Mouse (Mus musculus) left cerebral cortex, postnatal 4 days (tissue): ENCODE measurements at regions not wholly inside any gene's neighbourhood (a gene's known extent, or its start where the extent isn't known, plus 50 kb on each side); places are given as distances from the start of the nearest gene placed in this dataset.
"Not testable (repeated sequence)": the region's sequence is repeated elsewhere in the genome, so short reads cannot be mapped to it uniquely, and the experiment has no call there.

Experiments
- DNase-seq: peaks from one replicate; pipeline ENCODE4 v3.0.0-alpha.2; 2022
- intact Hi-C: fragments of 180-260 bp; cut with DNase I; formaldehyde crosslinking; loops from one replicate; pipeline ENCODE4 v1.15.1; 2025

DNA sequence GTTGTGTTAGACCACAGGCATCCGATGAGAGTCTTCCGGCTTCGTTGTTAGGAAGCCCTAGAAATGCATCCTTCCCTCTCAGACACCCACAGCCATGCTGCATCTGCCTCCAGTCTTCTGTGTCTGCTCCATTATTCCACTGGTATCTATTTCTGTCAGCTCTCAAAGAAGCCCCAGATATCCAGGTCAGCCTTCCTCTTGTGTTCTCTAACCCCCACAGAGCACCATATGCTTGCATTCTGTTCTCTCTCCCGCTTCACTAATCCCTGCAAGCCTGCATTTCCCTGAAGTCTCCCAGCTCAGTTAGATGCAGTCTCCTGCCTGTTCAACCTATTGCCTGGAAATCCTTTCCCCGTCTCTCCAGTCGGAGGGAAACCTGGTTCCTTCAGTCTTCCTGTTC, 53.6 kb upstream of the Wdfy3 start:
- intact Hi-C loops, result no loop called here
- DNase-seq, result peak; percentile 17

DNA sequence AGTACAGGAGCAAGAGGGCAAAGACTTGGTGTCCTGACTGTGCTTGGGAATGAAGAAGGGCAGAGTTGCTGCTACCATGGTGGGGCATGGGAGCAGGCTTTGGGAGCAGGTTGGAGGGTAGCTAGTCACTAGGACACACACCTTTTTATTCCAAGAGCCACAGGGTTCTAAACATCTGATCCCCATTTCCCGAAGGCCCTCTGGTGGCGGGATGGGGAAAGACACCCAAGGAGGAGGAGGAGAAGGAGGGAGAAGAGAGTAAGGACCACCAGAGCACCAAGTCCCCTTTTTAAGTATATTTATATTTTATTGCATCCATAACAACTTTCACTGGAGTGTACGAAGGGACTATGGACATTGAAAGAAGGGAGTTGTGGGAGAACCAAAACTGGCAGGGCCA, 57.0 kb upstream of the Wdfy3 start:
- DNase-seq, result peak; percentile 60
- intact Hi-C loops, result no loop called here

DNA sequence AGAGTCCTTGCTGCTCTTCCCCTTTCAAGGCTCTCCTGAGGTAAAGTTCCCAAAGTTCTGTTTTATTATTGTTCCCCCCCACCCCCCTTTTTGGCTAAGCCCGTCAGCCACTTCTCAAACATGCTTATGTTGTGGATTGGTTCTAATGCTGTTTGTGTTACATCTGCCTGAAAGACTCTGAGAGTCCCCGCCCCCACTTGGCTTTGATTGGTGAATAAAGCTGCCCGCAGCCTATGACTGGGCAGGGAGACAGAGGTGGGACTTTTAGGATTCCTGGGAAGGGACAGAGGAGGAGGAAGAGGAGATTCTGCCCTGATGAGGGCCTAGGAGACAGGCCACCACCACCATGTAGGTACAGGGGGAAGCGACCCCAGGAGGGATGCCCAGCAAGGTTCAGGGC, 78.3 kb upstream of the Wdfy3 start:
- DNase-seq, result no peak
- intact Hi-C loops, result no loop called here

DNA sequence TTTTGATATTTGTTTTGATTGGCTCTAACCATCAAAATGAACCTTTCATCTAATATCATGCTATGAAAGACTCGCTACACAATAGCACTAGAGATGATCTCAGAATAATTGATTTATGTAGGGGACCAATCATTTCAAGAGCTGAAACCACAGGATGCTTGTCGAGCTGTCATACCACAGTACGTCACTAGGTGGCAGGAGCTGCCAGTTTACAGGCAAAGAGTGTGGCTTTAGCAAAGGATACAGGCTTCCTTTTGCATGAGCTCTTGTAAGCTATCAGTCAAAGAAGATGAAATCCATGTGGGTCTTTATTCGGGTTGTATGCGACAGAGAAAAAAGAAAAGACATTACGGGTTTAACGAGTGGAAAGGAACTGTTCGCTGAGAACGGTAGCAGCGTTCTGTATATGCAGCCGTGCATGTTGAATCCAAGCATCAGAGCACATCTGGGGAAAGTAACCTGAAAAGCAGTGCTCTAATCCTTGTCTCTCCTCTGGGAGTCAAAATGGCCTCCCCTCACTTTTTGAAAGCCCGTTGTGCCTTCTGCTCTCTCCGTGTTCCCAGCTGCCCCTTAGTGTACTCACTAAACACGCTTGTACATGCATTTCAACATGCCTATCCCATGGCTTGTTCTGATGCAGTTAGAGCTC, 79.9 kb upstream of the Wdfy3 start:
- DNase-seq, result peak; percentile 80
- intact Hi-C loops, result loop anchor here (5.0 kb wide), 1 partner anchor 543 kb away; no protein-coding TSS in a partner anchor

DNA sequence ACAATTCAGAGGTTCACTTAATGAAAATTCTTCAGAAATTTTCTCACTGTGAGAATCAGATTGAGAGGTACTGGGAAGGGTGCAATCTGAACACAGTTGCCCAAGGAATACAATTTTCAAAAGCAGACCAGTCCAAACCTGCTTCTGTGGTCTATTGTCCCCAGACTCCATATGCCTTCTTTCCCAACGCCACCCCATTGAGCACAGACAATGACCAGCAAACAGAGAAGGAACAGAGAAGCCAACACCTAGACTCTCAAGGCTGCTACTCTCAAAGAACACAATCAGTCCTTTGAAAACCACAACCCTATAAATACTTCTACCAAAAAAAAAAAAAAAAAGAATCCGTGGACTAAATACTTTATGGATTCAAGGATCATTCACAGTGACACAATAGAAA, 89.9 kb upstream of the Wdfy3 start:
- intact Hi-C loops, result no loop called here
- DNase-seq, result no peak

DNA sequence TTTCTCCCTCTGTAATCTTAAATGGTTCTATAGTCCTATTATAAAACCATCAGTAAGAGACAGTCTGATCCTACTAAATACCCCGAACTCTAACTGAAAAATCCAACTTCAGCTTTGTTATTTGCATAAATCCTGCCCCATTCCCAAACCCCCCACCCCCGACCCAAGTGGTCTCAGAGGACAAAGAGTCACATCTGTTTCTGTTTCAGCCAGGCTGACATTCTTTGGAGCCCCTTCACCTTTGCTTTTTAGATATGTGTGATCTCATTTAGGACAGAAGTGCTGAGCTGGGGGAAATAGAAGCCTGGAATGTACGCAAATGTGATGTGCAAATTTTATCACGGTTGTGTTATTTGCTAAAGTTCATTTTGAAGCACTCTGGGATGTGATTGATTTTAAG, 98.3 kb upstream of the Wdfy3 start:
- intact Hi-C loops, result no loop called here
- no peak for DNase-seq

DNA sequence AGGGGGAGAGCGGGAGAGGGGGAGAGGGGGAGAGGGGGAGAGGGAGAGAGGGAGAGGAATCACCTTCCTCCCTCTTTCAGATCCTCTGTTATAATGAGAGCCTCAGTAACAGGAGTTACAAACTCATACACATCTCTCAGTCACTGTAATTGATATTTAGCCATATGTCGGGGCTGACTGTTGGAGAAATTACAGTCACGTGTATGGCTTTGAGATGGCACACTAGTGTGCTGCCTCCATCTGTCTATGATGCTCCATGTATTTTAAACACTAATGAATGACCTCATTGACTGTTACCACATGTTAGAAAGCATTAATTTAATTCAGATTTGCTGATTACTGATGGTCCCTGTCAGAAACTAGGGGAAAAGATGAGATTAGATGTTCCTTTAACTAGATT, 102.1 kb upstream of the Wdfy3 start:
- intact Hi-C loops, result no loop called here
- DNase-seq, result no peak

DNA sequence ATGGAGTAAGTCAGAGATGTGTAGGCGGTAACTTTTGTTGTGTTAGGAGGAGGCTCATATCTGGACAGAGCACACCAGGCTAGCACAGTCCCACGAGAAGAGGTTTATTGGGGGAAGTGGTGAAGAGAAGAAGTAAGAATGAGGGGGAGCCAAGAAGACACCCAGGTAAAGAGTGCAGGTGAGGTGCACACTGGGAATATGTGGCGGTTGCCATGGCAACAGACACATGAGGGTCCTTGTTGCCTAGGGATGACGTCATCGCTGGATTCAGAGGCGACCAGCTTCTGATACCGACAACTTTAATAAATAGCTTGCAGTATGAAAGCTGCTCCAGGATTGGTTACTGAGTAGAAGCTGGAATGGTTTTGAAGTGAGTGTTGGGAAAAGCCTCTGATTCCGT, 110.5 kb upstream of the Wdfy3 start:
- intact Hi-C loops, result no loop called here
- no peak for DNase-seq

DNA sequence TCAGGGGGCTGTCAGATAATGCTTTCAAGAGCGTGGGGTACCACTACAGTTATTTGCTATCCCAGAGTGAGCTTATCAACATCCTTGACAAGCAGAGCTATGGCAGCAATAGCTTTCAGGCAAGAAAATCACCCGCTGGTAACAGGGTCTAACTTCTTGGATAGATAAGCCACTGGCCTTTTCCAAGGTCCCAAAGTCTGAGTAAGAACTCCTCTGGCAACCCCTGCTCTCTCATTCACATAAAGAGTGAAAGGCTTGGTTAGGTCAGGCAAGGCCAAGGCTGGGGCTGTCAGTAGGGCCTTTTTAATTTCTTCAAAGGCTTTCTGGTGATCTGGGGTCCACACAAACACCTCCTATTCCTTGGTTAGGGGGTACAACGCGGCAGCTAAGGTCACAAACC, 119.2 kb upstream of the Wdfy3 start:
- DNase-seq, intact Hi-C loops: not testable (repeated sequence)

DNA sequence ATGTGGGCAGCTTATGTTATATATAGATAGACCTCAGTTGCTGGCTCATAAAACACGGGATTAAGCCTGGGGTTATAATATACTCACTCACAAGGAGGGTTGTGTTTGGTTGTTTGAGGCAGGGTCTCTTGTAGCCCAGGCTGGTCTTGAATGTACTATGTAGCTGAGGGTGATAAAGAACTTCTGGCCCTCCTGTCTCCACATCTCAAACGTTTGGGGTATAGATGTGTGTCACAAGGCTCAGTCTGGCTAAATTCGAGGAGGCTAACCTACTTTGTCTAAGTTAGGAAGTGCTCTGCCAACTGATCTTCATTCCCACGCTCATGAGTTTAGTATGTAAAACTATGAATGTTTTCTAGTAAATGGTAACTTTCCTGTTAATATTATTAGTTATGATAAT, 136.7 kb upstream of the Wdfy3 start:
- intact Hi-C loops, result loop anchor here (5.0 to 10.0 kb wide), 2 partner anchors 486 to 668 kb away; no protein-coding TSS in a partner anchor
- DNase-seq, result no peak

DNA sequence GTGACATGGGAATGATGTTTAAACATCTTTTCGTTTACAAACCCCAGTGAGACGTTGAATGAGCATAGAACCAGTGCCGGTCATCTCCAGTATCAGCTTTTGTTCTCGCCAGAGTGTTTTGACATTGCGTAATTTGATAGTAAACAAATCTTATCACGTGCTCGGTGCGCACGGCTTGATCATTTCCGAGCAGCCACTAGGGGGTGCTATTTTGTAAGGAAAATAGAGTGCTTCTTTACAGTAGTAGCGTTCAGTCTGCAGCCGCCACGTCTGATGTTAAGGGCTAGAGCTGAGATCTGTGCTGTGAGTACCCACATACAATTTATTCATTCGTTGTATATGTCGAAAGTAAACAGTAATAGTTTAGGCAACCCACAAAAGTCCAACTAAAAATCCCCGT, 137.2 kb upstream of the Wdfy3 start:
- peak; percentile 75 for DNase-seq
- intact Hi-C loops, result loop anchor here (5.0 to 10.0 kb wide), 2 partner anchors 485 to 668 kb away; no protein-coding TSS in a partner anchor

DNA sequence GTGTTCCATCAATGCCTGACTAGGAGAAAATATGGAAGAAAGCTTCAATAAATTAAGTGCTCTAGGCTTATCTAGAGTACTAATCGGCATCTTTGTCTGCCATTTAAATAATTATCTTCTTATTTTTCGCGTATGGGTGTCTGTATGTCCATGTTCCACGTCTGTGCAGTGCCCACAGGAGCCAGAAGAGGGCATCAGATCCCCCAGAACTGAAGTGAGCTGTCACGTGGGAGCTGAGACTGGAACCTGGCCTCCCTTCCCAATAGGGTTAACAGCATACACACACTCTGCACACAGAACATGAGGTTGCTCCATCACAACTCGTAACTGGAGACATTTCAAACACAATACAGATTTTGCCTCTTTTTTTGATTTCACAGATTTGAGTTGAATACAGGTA, 143.4 kb upstream of the Wdfy3 start:
- intact Hi-C loops, result no loop called here
- peak; percentile 35 for DNase-seq

DNA sequence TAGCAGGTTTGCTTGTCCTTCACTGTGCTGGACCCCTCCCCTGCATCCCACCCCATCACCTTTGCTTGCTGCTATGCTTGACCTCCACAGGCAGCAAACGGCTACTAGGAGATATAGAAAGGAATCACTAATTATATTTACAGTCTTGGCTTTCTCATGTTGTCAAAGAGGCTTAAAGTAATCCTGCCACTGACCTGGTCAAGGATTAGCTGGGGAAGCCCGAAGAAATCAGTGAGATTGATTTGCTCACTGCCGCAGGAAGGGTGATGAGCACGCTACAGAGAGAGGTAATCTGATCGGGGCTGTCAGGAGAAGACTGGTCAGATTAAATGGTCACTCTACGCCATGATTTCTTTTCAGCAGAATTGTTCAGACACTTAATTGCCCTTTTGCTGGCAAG, 157.4 kb upstream of the Wdfy3 start:
- intact Hi-C loops, result no loop called here

DNA sequence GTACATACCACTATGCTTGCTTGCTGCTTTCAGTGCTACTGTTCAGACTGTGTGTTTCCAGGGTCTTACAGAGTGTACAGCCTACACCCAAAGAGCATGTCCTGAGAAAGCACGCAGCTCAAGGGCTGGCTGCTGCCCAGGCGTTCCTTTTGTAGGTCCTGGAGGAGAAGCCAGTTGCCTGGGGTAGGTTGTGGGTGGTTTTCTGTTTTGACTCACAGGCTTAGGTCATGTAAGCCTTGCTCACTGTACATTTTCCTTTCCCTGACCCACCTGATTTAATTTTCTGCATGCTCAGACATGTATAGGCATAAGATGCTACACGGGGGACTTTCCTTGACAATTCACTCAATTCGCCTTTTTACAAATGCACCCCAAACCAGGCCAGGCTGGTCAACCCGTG, 172.9 kb upstream of the Wdfy3 start:
- intact Hi-C loops, result no loop called here
- no peak for DNase-seq

More for the DNA sequence above, 157.4 kb upstream of the Wdfy3 start:
- DNase-seq, result no peak

DNA sequence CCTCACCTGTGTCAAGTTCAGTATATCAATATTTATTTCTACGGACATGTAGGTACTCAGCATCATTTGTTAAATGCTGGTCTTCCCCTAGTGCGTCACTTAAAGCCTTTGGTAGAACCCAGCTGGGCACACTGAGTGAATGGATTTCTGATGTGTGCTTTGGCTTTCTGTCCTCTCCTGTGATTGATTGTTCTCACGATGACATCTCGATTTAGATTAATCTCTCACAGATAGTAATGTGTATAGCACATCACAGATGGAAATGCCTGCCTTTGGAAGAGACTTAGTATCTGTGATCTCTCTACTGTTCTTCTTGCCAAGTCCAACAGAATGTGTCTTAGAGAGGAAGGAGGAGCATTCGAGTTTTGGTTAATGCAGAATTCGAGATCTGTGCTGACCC, 175.0 kb upstream of the Wdfy3 start:
- DNase-seq, result no peak
- intact Hi-C loops, result no loop called here

DNA sequence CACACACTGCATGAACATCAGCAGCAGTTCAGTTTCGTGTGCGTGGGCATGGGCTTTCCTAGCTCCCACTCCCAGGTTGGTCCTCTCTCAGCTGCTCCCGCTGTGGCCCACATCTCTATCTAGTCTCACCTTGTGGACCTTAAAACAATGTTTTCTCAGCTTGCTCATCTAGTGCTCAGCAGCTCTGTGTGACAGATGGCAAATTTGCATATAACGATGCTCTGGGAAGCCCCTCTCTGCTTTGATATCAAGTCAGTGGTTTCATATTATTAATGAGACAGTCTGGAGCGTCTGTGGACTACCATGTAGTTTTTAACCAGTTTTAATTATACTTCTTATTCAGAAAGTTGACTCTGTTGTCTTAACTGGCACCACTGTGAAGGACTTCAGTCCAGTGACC, 179.0 kb upstream of the Wdfy3 start:
- intact Hi-C loops, result no loop called here
- DNase-seq, result peak; percentile 10

DNA sequence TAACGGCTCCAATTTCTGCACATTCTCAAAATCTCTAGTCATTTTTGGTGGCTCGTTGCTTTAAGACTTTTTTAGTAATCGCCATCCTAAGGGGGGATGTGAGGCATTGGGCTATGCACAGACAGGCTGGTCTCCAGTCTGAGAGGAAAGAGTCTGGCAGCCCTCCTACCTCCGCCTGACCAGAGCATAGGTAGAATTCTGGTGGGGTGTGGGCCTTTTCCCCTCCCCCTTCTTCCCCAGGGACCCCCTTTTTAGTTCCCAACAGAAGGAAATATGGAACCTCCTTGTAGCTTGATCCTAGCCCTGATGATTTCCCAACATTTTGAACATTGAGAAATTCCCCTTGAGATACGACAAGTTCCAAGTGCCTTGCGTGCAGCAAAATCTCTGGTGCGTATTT, 181.4 kb upstream of the Wdfy3 start:
- intact Hi-C loops, result no loop called here
- no peak for DNase-seq

DNA sequence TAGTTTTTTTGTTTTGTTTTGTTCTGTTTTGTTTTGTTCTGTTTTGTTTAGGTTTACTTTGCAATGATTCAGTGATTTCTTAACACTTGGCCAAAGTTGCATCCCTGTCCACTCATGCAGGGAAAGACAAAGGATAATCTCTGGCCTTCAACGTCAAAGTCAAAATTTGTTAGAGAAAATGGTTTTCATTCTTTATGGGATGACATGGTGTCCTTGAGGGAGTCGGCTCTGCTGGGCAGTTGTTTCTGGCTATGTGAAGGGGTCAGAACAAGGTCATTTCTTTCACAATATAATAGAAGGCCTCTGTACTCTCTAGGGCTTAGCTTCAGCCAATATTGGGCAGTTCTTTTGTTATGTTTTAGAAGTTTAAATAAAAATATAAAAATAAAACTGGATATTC, 184.1 kb upstream of the Wdfy3 start:
- no peak for DNase-seq
- intact Hi-C loops, result no loop called here

DNA sequence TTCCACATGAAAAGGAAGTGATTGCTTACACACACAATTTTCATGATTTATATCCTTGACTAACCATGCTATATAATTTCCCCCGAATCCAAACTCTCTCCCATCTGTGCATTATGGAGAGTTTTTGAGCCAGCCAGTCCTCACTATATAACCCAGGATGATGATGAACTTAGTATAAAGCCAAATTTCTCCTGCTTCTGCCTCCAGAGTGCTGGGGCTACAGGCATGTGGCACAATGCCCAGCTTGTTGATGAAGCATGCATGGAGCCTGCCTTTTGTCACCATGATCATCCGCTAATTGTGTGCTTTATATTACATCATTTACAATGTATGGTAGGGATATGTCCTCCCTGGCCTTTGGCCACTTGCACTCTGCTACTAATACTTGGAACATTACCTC, 187.4 kb upstream of the Wdfy3 start:
- intact Hi-C loops, result no loop called here
- DNase-seq, result peak; percentile 9

DNA sequence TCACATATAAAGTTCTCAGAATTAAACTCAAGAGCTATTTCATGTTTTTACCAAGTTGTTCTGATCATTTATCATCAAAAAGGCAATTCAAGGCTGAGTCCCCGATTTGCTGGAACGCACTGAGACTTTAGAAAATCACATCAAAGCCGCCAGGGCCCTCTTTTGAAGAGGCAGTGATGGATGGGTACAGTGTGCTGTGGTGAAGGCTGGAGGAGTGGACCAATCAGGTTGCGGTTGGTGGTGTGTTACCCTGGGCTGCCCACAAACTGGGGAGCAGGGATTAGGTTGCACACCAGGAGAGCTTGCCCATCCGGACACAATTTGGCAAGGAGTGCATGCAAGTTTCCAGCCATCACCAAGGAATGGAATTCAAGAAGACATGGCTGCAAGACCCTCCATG, 191.9 kb upstream of the Wdfy3 start:
- intact Hi-C loops, result no loop called here
- no peak for DNase-seq

DNA sequence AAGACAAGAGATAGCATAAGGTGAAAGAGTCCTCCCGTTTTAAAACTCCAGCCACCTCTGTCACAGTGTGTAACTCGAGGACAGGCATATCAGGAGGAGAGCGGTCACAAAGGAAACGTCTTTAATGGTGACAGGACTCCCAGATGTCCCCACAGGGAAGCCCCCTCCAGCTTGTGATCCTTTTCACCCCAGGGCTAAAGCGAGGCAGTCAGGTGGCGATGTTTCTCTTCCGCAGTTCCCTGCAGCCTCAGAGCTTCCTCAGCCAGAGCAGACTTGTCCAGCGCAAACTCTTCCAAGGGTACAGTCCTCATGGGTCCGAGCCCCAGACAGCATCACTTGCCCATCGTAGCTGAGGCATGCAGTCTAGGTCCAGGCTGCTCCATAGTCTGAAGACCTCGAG, 196.7 kb upstream of the Wdfy3 start:
- intact Hi-C loops, result no loop called here
- no peak for DNase-seq

DNA sequence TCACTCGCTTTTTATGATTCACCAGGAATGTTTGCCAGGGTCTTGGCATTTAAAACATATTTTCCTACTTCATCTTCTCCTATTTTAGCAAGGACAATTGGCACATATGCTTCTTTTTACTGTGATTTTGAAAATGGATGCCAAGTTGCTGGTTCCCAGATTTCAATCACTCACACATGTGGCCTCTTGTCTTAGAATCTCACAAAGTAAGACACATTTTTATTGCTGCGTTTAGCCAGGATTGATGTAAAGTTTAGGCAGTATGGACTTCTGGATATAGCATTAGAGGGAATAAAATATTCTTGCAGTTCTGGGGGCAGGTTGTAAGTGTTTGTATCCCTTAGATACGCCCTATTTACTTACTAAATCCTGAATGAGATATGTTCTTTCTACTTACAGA, 197.4 kb upstream of the Wdfy3 start:
- DNase-seq, result no peak
- intact Hi-C loops, result no loop called here

DNA sequence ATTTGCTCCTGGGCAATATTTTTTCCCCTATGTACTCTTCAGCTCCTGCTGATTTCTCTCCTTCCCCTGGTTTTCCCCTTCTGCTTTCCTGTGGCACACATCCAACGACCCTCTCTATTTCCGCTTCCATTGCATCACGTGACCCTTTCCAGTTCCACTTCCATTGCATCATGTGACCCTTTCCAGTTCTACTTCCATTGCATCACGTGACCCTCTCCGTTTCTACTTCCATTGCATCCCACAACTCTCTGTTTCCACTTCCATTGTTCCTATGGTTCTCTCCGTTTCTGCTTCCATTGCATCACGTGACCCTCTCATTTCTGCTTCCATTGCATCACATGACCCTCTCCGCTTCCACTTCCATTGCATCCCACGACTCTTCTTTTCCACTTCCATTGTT, 199.5 kb upstream of the Wdfy3 start:
- no peak for DNase-seq
- intact Hi-C loops, result no loop called here
